Mouse (Mus musculus) embryonic facial prominence, embryonic 14.5 days (tissue): ENCODE data around the gene 5730409E04Rik. TPM values are rescaled to one million over a fixed set of nuclear protein-coding genes. Genes with fewer than 3 reads are reported as not detected.
A peak's percentile ranks its signal among the peaks of the same experiment; 100 is the strongest.

Experiments used
- ATAC-seq: fragments of 200-750 bp; cut with Nextera tagmentation; 2 replicates; pipeline ENCODE4 v1.8.0; 2017; ENCODE audit warnings: low read depth, moderate number of reproducible peaks, moderate TSS enrichment
- DNase-seq: peaks from one replicate; pipeline ENCODE4 v3.0.0-alpha.2; 2015; ENCODE audit warnings: low spot score
- H3K27ac ChIP-seq: fragments of 300-500 bp; sonication (generic); replicated peaks from 2 replicates; pipeline ENCODE4 v1.5.1; 2014; ENCODE audit warnings: low read depth, mild to moderate bottlenecking, low read length, moderate library complexity
- H3K27me3 ChIP-seq: fragments of 300-500 bp; sonication (generic); replicated peaks from 2 replicates; pipeline ENCODE4 v1.6.1; 2014; ENCODE audit warnings: low read length; ENCODE audit not compliant: control insufficient read depth, insufficient read depth
- H3K36me3 ChIP-seq: fragments of 300-500 bp; sonication (generic); 2 replicates; pipeline ENCODE4 v1.6.1; 2014; ENCODE audit warnings: low read length, mixed read lengths; ENCODE audit not compliant: control insufficient read depth, insufficient read depth
- H3K4me1 ChIP-seq: fragments of 300-500 bp; sonication (generic); 2 replicates; pipeline ENCODE4 v1.6.1; 2014; ENCODE audit warnings: antibody characterized with exemption, low read length; ENCODE audit not compliant: control insufficient read depth, insufficient read depth
- H3K4me2 ChIP-seq: fragments of 300-500 bp; sonication (generic); 2 replicates; pipeline ENCODE4 v1.6.1; 2014; ENCODE audit warnings: low read depth, mild to moderate bottlenecking, low read length, moderate library complexity, mixed read lengths
- H3K4me3 ChIP-seq: fragments of 300-500 bp; sonication (generic); 2 replicates; pipeline ENCODE4 v1.5.1; 2014; ENCODE audit warnings: low read depth, mild to moderate bottlenecking, low read length
- H3K9ac ChIP-seq: fragments of 300-500 bp; sonication (generic); 2 replicates; pipeline ENCODE4 v1.6.1; 2014; ENCODE audit warnings: low read depth, mild to moderate bottlenecking, low read length, moderate library complexity, mixed read lengths
- H3K9me3 ChIP-seq: fragments of 300-500 bp; sonication (generic); 2 replicates; pipeline ENCODE4 v1.6.1; 2016; ENCODE audit warnings: low read length; ENCODE audit not compliant: control insufficient read depth
- WGBS: fragments of 180-500 bp; shearing (Covaris S2); extraction: QIAGEN DNeasy Blood & Tissue Kit; methylation state at CpG from one replicate; pipeline ENCODE4 v1.1.7; 2014; 5-methylcytosine and 5-hydroxymethylcytosine counted together
- microRNA-seq: library from miRNA; unstranded; fragments of <30 nt; microRNA quantifications from one replicate; pipeline ENCODE4, GENCODE M21; 2016; ENCODE audit warnings: borderline number of aligned reads
- polyA plus RNA-seq: library from polyadenylated mRNA; unstranded; fragments of >200 nt; fragmentation: Nextera tagmentation; extraction: Ambion mirVana; gene quantifications from 2 replicates; pipeline ENCODE4 v1.2.1, GENCODE M21; 2014

Gene 5730409E04Rik
- polyA plus RNA-seq, 1 experiment from 2014 or later = 4.4 TPM

DNA sequence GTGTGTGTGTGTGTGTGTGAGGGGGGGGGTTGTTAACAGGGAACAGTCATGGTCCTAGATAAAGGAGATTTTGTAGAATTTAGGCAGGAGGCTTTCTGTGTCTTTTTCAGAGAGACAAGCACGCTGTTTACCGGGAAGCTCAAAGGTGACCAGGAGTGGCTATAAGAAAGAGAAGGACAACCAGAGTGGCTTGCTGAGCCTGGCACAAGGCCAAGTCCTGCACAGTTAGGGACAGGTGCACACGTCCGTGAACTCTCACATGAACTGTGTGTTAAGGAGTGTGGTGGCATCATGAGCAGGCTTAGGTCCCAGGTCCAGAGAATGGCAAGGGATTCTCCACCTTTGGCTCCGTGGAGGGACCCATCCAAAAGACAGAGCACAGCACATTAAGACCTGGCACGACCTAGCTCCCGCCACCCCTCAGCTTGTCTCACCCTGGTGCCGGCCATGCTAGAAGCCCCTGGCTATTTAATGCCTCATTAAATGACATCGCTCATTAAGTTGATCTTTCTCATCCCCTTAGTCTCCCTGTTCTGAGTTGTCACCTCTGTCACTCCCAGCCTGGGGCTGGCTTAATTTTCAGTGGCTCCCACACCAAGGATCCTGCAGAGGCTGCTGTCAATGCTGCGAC, 34.8 kb downstream of the 5730409E04Rik start:
- 78% methylated on average over 10 of the region's 10 CpGs for WGBS
- no peaks in the 10 kb centered on the region for H3K36me3 ChIP-seq
- H3K4me3 ChIP-seq = no peak overlapping the region
- H3K9ac ChIP-seq = no peak overlapping the region
- H3K27me3 ChIP-seq = no peaks in the 10 kb centered on the region; the same call in 1 of the 2 replicates
- no peak overlapping the region for H3K4me2 ChIP-seq
- H3K4me1 ChIP-seq = no peaks in the 10 kb centered on the region
- ATAC-seq (no peak), DNase-seq (no peak)
- H3K27ac ChIP-seq = no peak overlapping the region
- H3K9me3 ChIP-seq = no peaks in the 10 kb centered on the region

GRCm38 (mm10) chr4:126647996-126648910, 38.6 kb downstream of the 5730409E04Rik start:
- no peak for ATAC-seq
- Histone ChIP-seq H3K4me2 (no peak overlapping the region), H3K27ac (no peak overlapping the region), H3K27me3 (no peaks in the 10 kb centered on the region; the same call in 1 of the 2 replicates), H3K9ac (no peak overlapping the region), H3K4me1 (no peaks in the 10 kb centered on the region), H3K4me3 (no peak overlapping the region), H3K9me3 (no peaks in the 10 kb centered on the region), H3K36me3 (no peaks in the 10 kb centered on the region)
- peak; percentile 5 for DNase-seq
- WGBS = 33% methylated on average over 24 of the region's 24 CpGs

DNA sequence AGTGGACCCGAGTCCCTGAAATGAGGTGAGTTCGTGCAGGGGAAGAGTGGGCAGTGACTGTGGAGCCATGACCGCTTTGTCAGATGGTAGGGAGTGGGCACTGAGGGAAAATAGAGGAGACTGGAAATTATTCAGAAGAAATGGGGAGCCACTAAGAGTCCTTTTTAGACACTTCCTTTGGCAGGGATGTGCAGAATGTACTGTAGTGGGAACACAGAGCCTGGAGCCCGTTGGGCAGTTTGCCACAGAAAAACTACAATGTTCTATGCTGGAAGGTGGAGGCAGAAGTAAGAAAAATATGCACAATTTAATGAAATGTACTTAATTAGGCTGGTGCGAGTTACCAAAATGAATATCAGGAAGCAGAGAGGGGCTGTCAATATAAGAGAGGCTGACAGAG, 43.5 kb downstream of the 5730409E04Rik start:
- 82% methylated on average over 5 of the region's 5 CpGs for WGBS

GRCm38 (mm10) chr4:126655356-126655755, 45.7 kb downstream of the 5730409E04Rik start:
- Histone ChIP-seq H3K4me3 (no peak overlapping the region), H3K4me2 (no peak overlapping the region), H3K4me1 (no peaks in the 10 kb centered on the region), H3K9me3 (no peaks in the 10 kb centered on the region), H3K27ac (no peak overlapping the region), H3K9ac (no peak overlapping the region), H3K27me3 (no peaks in the 10 kb centered on the region), H3K36me3 (no peaks in the 10 kb centered on the region)
- peak; percentile 95 for DNase-seq
- peak; percentile 86; the same call in 1 of the 2 replicates for ATAC-seq
- 6% methylated on average over 9 of the region's 9 CpGs for WGBS

More for the DNA sequence above, 43.5 kb downstream of the 5730409E04Rik start:
- no peaks in the 10 kb centered on the region for H3K27me3 ChIP-seq
- ATAC-seq = no peak
- DNase-seq = no peak
- no peaks in the 10 kb centered on the region for H3K36me3 ChIP-seq
- H3K9me3 ChIP-seq = no peaks in the 10 kb centered on the region
- H3K27ac ChIP-seq = no peak overlapping the region
- H3K9ac ChIP-seq = no peak overlapping the region
- no peak overlapping the region for H3K4me3 ChIP-seq
- no peak overlapping the region for H3K4me2 ChIP-seq
- H3K4me1 ChIP-seq = no peaks in the 10 kb centered on the region

DNA sequence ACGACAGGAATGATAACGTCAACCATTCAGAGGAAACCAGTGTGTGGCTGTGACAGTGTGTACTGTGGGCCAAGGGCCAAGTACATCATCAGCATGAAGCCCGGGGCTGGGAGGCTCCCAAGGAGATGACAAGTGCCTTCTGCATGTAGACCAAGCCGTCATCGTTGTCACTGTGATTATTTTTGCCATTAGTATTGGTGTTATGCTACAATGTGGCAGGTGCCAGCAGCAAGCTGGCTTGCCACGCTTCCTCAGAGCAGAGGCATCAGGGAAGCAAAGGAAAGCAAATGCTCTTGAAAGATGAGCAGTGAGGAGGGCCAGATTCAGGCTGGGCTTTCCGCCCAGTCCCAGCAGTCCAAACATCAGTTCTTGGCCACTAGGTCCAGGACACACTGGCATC, 51.6 kb downstream of the 5730409E04Rik start:
- no peak overlapping the region for H3K4me3 ChIP-seq
- no peak overlapping the region for H3K4me2 ChIP-seq
- DNase-seq (no peak), ATAC-seq (no peak)
- no peaks in the 10 kb centered on the region for H3K27me3 ChIP-seq
- H3K36me3 ChIP-seq = no peaks in the 10 kb centered on the region
- H3K27ac ChIP-seq = no peak overlapping the region
- H3K9me3 ChIP-seq = no peaks in the 10 kb centered on the region
- WGBS = 83% methylated on average over 7 of the region's 7 CpGs
- no peaks in the 10 kb centered on the region for H3K4me1 ChIP-seq
- no peak overlapping the region for H3K9ac ChIP-seq

Small RNA genes lying within 50 kb of the gene (microRNA-seq; reads per million reads assigned to microRNA genes)
- not detected for gene Mir7119

Other genes starting within 250 kb of the 5730409E04Rik start
- gene Ago3, start 180.3 kb upstream of the 5730409E04Rik start, polyA plus RNA-seq = 11.9 and 12.9 TPM in 2 replicates
- 6.9 and 7.0 TPM in 2 replicates for gene Ago1, start 141.2 kb upstream of the 5730409E04Rik start, polyA plus RNA-seq
- gene Ago4, start 76.3 kb upstream of the 5730409E04Rik start, polyA plus RNA-seq = 2.6 and 2.7 TPM in 2 replicates
- gene Clspn, start 52.9 kb upstream of the 5730409E04Rik start, polyA plus RNA-seq = 28.0 and 32.5 TPM in 2 replicates
- 465 and 479 TPM in 2 replicates for gene Psmb2, start 67.8 kb downstream of the 5730409E04Rik start, polyA plus RNA-seq
- gene Tfap2e, start 126.4 kb downstream of the 5730409E04Rik start, polyA plus RNA-seq = 0.22 and 0.78 TPM in 2 replicates
- gene Ncdn, start 143.6 kb downstream of the 5730409E04Rik start, polyA plus RNA-seq = 28.4 and 31.1 TPM in 2 replicates
- gene AU040320, start 143.7 kb downstream of the 5730409E04Rik start, polyA plus RNA-seq = 18.8 and 20.8 TPM in 2 replicates